Mouse (Mus musculus) kidney, adult 9 months (tissue): ENCODE results near the gene Sprtn.

Experiments
- DNase-seq: peaks from one replicate; pipeline ENCODE4 v3.0.0; 2022

Sprtn gene

DNA sequence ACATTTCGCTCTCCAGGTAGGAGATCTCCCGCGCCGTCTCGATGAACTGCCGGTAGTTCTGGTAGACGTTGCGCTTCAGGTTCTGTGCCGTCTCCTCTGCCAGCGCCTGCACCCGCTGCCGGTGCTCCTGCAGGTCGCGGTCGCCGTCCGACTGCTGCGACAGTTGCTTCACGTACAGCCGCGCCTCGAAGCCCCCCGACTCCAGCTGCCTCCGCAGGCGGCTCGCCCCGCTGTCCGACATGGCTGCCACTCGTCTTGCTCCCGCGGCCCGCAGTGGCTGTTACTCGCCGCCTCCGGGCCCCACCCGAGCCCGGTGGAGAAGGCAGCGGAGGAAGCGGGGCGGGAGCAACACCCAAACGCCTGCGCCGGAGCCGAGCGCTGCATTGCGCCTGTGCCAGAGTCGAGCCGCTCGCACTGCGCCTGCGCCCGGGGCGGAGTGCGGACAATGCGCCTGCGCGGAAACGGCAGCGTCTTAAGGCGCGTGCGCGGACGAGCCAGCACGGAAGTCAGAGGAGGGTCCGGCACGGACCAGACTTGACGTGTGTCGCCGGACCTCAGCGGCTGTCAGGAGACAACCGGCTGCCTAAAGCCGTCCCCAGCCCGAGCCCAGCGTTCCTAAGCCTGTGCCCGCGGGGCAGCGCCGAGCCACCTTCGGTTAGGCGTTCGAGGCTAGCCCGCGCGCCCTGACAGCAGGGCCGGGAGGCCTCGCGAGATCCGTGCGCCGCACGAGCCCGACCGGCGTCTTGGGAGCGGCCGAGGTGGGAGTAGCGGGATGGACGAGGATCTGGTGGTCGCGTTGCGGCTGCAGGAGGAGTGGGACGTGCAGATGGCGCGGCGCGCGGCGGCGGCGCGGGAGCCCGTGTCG, at the start of gene Sprtn, which contains the start of gene Exoc8:
Sprtn (plus strand) TSS at position 501 of the 865 bp plus-strand sequence.
Exoc8 (minus strand) TSS at position 320 of the 865 bp plus-strand sequence.
- DNase-seq, result peak; percentile 97

DNA sequence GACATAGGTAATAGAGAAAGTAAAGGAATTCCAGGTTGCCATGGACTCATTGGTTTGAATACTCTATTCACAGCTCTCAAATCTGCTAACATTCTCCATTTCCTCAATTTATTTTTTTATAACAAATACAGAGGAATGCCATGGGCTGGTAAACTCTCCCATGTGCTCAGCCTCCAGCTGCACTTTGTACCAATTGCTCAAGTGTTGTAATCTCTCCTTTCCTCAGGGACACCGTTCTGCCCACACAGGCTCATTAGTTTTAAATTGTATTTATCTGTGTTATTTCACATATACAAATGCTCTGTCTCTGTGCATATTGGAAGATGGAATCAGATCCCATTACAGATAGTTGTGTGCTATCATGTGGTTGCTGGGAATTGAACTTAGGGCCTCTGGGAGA, 44.2 kb upstream of the Sprtn start:
- DNase-seq, result peak; percentile 22

DNA sequence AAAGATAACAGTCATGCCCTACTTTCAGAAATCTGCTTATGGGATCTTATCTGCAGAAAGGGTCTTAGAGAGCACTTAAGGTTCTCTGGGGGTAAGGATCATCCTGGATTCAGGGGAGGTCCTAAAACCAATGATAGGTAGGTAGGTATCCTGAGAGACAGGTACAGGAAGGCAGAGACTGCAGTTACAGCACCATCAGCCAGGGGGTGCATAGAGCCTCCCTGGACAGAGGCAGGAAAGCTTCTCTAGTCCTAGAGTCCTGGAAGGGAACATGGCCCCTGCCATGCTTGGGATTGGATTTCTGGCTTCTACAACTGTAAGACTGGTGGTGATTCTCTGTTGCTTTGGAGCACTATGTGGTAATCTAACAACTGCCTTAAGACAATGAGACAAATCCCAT, 38.2 kb upstream of the Sprtn start:
- DNase-seq, result peak; percentile 45

DNA sequence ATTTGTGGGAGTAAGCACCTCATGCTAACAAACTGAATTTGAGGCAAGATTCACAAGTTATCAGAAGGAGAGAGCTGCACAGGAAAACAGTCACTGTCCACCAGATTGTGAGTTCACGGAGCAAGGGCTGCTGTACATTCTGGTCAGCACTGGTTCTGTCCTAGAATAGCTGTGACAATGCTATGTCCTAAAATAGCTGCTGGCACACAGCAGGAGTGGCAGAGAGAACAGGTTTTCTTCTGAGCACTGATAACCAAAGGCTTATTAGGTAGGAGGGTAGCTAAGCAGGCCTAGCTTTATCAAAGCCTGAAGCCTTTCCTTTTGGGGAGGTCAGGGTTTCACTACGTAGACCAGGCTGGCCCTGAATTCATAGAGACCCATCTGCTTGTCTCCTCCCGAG, 37.5 kb upstream of the Sprtn start:
- DNase-seq, result no peak

DNA sequence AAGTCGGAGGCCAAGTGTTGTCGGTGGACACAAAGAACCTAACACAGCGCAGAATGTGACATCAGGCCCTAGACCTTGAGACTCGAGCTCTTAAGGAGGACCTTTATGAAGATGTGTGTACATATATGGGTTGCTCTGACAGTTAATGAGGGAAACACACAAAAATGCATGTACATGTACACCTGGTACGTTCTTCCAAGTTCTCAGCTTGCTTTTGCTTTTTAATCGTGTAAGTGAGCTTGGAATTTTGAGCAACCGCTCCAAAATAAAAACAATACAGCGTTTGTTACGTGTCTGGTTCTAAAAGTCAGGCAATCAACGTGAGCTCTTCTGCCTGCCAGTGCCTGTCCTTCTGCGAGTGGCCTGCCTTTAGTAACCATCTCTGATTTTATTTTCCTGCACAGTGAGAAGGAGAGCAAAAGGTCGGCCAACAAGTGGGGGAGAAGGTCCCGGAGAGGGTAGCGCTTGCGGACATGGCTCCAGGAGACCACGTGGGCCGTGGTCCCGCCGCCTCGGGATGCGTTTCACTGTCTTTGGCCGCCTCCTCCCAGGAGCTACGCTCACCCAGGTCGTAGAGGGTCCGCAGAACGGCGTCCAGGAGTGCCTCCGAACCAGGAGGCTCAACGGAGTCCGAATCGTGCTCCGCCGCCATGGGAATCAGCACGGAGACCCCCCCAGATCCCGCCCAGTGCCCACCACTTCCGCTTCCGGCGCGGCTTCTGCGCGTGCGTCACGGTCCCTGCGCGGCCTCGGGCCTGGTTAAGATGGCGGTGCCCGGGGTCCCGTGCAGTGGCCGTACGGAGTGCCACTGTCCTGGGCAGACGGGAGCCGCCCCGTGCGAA, 35.1 kb upstream of the Sprtn start, which contains the start of the genes Gnpat and 2810004N23Rik:
Gnpat (plus strand) TSS at position 713 of the 842 bp plus-strand sequence.
2810004N23Rik (minus strand) TSS at position 800 of the 842 bp plus-strand sequence.
- DNase-seq, result peak; percentile 93

DNA sequence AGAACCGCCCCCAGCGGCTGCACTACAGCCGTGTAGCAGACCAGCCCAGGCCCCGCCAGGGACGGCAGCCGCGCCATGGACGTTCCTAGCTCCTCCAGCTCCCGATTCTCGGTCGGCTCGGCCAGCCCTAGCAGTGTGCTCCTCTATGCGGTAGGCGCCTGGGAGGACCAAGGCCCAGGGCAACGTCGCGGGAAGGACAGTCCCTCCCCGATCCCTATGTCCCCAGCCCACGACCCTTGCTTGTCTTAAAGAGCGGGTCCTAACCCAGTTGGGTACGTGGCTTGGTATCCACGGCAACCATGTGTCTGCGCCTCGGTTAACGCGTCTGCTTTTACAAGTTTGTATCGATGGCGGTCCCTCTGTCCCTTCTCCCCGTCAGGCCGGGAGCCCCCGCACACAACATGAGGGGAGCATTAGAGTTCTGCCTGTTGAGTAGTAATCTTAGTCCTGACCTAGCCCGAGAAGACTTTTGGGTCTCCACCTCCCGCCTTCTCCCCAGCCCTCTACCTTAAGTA, 34.5 kb upstream of the Sprtn start:
- no peak for DNase-seq

DNA sequence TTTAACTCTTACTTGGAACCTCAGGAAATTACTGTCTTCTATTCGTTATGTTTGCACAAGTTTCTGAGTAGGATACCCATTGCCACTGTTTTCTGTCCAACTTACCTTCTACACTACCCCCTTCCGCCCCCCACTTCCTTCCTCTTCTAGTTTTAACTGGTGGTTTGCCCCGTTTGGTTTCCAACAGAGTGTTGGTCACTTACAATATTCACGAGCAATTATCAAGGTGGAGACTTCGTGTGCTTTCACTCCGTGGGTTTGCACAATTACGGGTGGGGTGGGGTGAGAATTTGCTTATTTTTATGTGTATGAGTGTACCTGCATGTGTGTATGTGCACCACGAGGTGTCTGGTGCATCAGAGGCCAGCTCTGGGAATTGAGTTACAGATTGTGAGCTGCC, 34.0 kb upstream of the Sprtn start:
- peak; percentile 45 for DNase-seq

DNA sequence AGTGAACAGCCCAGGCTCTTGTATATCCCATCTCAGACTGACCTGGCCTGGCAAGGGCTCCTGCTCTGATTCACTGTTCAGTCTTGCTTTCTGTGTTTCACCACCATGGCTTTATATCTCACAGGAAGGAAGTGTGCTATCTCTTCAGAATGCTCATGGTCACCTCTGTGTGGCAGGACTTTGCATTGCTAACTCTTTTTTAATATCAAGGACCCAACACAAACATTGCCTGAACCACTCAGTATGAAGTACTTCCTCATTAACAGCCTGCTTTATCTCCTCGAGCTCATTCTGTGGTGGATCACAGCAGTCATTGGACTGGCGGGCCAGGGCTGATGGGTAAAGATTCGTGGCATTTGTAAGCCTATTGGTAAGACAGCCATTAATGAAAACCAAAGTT, 31.0 kb upstream of the Sprtn start:
- no peak for DNase-seq

DNA sequence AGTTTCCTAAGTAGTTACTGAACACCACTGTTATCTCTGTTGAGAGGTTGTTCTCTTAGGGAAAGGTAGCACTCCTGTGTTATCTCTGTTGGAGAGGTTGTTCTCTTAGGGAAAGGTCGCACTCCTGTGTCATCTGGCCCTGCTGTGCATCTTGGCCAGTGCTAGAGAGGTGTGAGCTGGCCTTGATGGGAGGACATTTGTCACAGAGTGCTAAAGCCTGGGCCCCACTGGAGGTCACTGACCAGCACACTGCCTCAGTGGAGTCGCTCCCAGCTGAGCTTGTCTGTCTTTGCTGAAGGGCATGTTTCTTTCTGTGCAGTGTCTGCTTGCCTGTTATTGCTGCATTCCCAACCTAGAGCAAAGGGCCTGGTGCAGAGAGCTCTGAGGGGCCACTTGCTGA, 30.6 kb upstream of the Sprtn start:
- no peak for DNase-seq

DNA sequence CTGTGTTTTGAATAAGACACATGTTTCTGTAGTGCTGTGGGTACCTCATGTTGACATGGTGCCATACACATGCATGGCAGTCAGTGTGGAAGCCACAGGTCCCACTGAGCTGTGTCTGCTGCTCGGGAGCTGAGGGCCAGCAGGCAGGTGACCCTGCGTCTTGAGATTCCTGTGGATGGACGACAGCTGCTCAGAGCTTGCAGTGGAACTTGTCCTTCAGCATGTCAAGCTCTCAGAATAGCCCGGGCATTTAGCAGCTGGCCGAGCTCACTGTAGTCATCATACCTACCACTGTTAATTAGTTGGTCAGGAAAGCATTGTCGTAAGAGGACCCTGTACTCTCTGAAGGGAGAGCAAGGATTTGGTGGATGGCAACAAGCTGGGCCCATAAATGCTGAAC, 28.0 kb upstream of the Sprtn start:
- no peak for DNase-seq

DNA sequence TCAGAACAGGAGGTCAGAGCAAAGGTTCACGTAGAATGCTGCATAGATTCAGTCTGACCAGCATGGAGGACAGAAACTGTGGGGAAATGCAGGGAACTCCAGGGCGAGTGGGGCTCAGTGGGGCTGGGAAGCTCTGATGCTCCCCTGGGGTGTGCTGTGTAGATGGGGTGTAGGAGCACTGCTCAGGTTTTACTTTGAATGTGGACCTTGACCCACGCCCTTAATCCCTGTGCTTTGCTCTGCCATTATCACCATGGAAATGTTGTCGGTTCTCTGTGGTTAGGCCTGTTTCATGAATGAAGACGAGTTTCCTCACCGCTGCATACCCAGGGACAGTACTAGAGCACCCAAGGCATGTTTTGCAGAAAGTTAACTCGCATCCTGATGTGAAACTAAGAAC, 26.2 kb upstream of the Sprtn start:
- no peak for DNase-seq

DNA sequence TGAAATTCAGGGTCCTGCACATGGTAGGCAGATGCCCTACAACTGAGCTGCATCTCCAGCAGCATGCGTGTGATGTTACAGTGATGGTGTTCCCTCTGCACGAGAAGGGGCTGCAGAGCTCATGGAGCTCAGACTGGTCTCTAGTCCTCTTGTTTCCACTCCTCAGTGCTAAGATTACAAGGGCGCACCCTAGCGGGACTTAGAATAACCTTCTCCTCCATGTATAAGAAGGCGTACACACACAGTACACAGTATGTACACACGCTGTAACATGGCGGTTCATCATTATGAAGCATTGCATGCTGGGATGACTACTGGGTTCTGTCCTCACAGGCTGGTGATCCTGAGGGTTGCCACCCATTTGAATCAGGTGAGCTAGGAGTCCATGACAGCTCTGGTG, 25.6 kb upstream of the Sprtn start:
- DNase-seq, result no peak

DNA sequence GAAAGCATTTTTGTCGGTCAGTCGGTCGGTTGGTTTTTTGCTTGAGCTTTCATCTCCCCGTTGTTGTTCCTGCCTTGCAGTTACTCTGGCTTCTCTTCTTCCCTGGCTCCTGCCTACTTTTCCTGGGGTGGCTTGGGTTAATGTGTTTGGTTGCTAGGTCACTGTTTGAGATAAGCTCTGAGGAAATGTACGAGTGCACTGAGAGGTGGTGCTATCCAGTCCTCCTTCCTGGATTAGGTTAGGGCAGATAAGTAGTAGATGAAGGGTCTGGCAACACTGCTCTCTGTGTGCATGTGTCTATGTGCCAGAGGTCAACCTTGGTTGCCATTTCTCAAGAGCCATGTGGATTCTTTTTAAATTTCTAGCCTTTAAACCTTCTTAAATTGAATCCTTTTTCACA, 25.0 kb upstream of the Sprtn start:
- no peak for DNase-seq

DNA sequence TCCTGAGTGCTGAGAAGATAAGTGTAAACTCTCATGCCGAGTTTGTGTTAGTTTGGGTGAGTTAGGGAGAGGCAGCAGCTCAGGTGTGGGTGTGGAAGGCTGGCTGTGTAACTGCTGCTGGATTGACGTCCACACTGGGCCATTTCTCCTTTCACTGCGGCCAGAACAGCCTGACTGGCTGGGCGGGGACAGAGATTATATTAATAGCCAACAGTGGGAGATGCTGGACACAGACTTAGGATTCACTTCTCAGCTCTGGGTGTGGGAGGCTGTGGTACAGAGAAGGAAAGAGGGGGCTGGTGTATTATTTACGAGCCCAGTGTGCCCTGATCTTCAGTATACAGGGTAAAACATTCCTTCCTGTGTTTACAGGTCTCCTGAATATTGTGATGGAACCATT, 19.5 kb upstream of the Sprtn start:
- DNase-seq, result no peak

DNA sequence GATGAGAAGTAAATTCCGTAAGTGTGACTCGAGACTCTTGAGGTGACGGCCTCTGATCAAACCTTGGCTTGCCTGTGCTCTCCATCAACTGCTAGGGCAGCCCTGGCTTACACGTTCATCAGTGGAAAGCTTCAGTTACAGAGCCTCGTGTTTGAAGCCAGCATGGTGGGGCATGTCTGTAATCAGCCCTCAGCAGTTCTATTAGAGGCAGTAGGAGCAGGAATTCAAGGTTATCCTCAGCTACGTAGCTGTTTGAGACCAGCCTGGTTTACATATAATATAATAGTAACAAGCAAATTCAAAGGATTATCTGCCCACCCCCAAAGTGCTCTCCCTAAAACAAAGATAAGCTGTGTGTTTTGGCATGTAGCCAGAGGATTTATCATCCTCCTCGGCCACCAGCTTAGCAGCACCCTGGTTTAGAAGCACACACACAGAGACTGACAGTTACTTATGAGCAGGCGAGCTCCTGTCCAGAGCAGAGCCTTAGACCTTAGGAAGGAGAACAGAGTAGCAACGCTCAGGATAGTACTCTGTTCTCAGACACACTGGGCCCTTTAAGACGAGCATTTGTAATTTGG, 18.6 kb upstream of the Sprtn start:
- DNase-seq, result no peak

DNA sequence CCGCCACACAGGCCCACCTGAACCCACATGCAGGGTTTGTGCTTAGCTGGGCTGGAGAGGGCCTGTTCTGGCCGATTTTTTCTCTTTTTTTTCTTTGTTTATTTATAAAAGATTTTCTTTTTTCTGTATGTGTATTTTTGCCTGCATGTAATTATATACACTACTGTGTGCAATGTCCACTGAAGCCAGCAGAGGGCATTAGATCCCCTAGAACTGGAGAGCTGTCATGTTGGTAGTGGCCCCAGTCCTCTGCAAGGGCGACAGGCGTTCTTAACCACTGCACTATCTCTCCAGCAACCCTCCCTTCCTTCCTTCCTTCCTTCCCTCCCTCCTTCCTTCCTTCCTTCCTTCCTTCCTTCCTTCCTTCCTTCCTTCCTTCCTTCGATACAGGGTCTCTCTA, 9.3 kb upstream of the Sprtn start:
- no peak for DNase-seq

DNA sequence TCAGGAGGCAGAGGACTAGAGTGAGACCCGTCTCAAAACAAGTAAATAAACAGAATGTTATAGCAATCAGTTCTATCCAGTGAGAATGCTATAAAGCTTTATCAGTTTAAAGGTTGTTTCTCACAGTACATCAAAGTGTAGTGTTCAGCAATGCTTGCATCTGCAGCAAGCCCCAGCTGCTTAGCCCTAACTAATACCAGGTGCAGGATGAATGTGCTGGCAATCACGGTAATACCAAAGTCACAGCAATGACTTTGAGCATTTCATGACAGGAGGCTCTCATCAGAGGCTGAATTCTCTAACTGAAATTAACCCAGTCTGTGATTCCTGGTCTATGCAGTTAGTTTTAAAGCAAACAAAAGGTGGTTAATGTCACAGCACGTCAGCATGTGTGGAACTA, 5.1 kb upstream of the Sprtn start:
- no peak for DNase-seq

DNA sequence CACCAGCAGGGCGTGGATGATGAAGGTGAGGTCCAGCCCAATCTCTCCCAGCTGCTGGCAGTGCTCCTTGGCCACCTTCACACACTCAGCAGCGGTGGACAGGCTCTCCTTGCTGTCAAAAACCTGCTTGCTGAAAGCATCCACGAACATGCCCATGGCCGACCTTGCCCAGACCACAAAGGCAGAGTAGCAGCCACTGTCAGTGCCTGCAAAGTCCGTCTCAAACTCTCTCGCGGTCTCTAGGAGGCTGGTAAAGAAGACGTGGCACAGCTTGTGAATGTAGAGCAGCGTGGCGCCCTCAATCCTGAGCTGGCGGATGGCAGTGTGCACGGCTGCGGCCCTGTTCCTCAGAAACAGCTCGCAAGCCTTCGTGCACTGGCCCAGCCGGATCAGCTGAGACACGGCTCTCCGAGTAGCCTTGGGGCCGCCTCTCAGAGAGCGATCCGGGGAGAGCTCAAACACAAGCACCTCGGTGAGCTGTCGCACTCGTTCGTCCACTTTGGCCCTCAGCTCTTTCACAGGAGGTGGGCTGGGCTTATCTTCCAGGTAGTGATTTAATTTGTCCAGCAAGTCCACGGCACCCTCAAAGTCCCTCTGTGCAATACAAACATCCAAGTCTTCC, 1.6 kb upstream of the Sprtn start:
- peak; percentile 22 for DNase-seq

DNA sequence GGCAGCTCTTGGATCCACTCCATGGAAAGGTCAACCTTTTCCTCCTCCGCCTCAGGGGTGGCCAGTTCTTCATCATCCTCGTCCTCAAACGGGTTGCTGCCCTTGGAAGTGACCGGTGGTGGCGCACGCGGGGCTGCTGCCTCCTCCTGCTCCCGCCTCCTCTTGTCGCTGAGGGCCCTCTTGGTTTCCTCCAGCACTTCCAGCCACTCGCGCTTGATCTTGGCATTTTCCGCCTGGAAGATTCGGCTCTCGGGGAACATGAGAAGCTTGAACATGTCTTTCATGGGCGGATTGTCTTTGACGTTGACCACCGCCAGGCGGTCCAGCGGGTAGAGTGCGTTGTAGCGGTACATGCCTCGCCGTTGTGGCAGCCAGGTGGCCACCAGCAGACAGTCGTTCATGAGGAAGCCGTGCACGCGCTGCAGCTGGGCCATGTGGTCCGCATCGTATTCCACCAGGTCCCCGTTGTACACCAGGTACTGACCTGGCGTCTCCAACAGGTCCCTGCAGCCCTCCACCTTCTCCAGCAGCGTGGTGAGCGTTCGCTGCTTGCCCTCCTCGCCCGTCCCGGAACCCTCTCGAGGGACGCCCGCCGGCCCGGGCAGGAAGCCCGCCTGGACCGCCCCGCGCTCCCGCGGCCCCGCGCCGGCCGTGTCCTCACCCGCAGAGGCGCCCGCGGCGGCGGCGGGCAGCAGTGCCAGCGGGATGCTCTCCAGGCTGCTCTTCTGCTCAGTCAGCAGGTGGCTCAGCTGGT, 877 bp upstream of the Sprtn start:
- peak; percentile 82 for DNase-seq

DNA sequence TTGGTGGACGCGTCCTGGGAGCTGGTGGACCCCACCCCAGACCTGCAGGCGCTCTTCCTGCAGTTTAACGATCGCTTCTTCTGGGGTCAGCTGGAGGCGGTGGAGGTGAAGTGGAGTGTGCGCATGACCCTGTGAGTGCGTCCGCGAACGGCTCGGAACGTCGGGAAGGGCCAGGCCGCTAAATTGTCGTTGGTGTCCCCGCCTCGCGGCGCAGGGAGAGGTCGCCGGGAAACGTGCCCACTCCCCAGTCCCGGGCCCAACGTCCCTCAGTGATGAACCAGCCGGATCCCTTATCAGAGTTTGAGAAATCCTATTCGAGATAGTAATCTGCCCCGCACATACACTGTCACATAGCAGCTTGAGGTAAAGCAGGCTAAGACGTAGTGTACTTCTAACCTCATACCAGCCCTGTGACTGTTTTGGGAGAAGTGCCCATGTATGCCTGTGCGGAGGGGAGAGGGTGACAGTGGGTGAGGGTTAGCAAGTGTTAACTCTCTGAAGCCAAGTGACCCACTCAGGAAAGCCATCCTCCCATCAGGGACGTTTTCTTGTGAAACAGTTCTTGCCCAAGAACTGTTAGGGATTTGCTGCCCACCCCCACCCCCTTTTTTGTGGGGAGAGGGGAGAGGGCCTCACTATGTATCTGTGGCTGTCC, 692 bp downstream of the Sprtn start:
- DNase-seq, result no peak

DNA sequence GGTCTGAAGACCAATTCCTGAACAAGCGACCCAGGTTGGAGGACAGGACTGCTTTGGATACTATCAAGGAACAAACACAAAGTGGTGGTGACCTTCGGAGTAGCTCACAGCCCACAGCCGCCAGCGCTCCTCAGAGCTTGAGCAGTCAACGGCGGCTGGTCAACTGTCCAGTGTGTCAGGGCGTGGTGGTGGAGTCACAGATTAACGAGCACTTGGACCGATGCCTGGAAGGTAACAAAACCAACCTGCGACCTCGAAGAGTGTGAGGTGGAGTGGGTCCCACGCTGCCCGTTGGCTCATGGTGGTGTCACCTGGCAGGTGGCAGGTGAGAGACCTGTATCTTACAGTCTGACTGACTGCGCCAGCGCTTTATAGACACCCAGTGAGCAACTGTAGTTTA, 5.5 kb downstream of the Sprtn start:
- DNase-seq, result peak; percentile 83
